Mouse (Mus musculus) left cerebral cortex, adult 18-20 months (tissue): ENCODE measurements at regions not wholly inside any gene's neighbourhood (a gene's known extent, or its start where the extent isn't known, plus 50 kb on each side); places are given as distances from the start of the nearest gene placed in this dataset.

Experiments
- DNase-seq, 2 experiments: peaks; one replicate each; pipeline ENCODE4 v3.0.0; 2021 to 2022; ENCODE audit warnings: low spot score in 2 of 2, mixed read lengths in 1 of 2

DNA sequence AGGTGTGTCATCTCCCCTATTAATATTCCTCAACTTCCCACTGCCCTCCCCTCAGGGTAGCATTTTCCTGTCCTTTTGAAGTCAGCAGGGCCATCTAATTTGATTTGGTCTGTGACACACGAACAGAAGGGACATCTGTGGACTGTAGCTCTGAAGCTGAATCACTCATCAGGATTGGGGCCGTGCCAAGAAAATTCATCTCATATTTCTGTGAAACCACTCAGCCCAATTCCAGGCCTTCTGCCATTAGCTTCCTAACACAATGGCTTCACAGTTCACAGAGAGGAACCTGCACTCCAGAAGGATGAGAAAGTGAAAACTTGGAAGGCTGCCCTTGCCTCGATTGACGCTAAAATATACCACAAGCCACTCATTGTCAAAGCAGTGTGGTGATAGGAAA, 86.1 kb downstream of the Abhd5 start:
- peak; percentile 44 to 45 for DNase-seq

- no peak for DNase-seq
Measured at GRCm38 (mm10) chr9:122446387-122447105, 95.1 kb downstream of the Abhd5 start.

GRCm38 (mm10) chr9:122447568-122447967, 96.2 kb downstream of the Abhd5 start:
- DNase-seq: no peak

- DNase-seq: no peak
Measured at GRCm38 (mm10) chr9:122448342-122448741, 96.9 kb downstream of the Abhd5 start.

- DNase-seq: peak in 1 of 2 experiments; percentile 12
Measured at GRCm38 (mm10) chr9:122450524-122450923, 99.1 kb downstream of the Abhd5 start.

DNA sequence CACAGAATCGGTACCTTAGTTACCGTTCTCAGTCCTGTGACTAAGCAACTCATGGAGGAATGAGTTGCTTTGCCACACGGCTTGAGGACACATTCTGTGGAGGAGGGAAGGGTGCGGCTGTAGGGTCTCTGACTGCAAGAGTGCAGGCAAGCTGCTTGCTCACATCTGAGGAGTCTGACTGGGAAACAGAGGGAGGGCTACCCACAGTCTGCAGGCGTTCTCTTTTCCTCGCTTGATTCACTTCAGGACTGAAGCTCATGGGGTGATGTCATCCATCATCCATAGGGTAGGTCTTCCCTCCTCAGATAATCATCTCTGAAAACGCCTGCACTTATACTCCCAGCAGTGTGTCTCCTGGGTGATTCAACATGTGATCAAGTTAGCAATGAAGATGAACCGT, 103.9 kb downstream of the Abhd5 start:
- peak; percentile 31 to 40 for DNase-seq

DNA sequence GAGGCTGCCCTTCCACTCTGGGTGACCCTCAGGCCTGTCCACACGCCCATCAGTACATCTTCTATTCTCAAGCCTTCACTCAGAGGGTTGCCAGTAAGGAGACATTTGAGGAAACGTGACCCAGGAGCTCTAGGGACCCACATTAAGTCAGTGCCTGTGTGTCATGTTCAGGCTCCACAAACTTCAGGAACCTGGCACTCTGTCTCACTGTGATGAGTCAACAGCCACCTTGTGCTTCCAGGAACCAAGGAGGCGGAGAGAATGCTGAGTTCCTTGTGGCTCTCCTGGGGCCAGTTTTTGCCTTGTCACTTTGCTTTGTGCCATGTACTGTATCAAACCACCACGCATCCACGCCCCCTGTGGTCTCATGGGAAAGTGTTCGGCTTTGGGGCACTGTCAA, 104.4 kb downstream of the Abhd5 start:
- DNase-seq: peak in 1 of 2 experiments; percentile 8

GRCm38 (mm10) chr9:122459491-122459890, 108.1 kb downstream of the Abhd5 start:
- no peak for DNase-seq

GRCm38 (mm10) chr9:122471539-122471938, 120.1 kb downstream of the Abhd5 start:
- DNase-seq: no peak

- peak; percentile 59 to 81 for DNase-seq
Measured at GRCm38 (mm10) chr9:122476356-122476755, 124.9 kb downstream of the Abhd5 start.

- peak in 1 of 2 experiments; percentile 19 for DNase-seq
Measured at GRCm38 (mm10) chr9:122487001-122487400, 135.6 kb downstream of the Abhd5 start.

- no peak for DNase-seq
Measured at GRCm38 (mm10) chr9:122494691-122495090, 143.3 kb downstream of the Abhd5 start.

GRCm38 (mm10) chr9:122496482-122496985, 145.1 kb downstream of the Abhd5 start:
- DNase-seq: no peak

DNA sequence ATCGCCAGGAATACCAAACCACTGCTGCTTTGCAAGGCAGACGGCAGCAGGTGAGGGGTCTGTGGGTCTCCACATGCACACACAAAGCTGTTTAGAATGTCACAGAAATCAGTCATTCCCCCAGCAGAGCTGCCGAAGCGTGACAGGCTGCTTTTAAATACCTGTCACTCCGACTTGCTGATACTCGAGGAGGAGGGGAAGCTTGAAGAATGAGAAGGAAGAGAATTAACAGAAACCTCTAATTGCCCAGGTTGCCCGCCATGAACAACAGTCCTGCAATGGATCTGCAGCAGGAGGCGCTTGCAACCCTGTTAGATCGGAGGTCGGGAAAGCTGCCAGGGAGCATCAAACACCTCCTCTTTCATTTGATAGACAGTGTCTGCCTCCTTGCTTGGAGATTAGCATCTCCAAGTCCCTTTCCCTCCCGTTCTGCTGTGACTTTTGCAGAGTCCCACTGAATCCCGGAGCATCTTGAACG, 150.5 kb downstream of the Abhd5 start:
- no peak for DNase-seq

DNA sequence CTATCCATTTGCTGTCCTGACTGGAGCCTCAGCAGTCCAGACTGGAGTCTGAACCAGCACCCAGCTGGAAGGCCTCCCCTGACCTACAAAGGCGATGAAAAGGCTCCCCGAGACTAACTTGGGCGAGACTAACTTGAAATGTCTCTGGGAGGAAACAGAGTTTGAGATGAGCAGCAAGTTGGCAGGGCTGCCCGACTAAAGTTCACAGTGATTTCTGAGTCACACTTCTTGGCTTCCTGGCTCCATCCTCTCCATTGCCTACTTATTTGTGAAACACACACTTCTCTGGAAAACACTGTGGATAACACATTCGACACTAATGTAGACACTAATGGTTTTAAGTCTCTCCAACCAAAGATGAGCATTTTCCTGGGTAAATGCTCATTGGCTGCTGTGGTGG, 170.2 kb downstream of the Abhd5 start:
- no peak for DNase-seq

DNA sequence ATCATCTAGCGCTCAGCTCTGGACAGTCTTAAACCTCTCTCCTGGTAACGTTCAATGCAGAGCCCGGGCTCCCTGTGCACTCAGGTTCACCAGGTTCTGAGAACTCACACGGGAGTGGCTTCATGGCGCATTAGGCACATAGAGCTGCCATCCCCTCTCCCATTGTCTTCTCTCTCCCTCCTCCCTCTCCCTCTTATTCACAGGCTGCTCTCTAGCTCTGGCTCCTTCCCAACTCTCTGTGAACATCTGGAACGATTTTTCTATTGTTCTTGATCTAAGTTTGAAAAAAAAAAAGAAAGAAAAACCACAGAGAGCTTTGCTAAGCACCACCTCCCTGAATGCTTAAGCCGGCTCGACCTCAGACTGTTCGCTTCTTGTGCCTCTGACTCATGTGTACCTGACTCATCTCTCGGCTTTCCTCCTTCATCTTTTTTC, 174.2 kb downstream of the Abhd5 start:
- no peak for DNase-seq

GRCm38 (mm10) chr9:122528267-122528666, 176.9 kb downstream of the Abhd5 start:
- no peak for DNase-seq

GRCm38 (mm10) chr9:122529721-122530120, 178.3 kb downstream of the Abhd5 start:
- no peak for DNase-seq

DNA sequence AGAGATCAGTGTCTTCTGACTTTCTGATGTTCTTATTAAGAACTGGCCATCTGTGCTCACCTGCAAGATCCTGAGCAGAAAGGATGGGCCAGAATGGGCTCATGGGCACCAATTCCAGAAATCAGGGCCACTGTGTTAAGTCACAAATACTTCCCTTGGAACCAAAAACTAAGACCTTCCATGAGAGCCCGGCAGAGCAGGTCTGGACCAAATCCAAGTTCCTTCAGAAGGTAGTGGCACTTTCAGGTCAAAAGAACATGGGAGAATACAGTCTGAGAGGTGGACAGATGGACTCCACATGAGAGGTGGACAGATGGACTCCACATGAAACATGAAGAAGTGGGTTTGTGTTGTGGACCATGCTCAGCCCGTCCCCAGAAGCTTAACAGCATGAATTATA, 180.4 kb downstream of the Abhd5 start:
- DNase-seq: no peak

DNA sequence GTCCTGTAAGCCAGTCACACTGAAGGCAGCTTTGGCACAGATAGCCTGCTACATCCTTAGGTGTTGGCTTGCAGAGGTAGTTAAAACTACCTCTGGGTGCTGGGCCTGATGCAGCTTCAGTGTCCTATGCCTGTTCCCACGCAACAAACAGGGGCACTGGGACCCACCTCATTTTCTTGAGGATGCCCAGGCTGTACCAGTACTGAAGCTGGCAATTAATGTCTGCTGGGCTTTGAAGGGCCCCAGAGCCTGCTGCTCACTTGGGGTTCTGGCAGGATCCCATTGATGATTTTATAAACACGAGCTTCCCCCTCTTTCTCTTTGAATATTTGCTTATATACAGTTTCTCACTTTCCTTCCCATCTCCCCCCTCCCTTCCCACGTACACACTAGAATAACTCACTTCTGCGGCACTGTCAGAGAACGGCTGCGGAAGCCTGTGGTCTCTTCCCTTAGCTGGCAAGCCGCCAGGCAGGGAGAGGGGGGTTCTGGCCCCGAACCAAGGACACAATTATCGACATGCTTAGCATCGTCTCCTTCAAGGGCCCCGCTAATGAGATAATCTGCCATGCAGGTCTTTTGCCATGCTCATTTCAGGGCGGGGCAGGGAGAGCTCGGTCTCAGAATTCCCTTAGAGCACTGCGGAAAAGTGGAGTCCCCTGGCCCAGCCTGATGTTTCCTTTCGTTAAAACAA, 182.9 kb downstream of the Abhd5 start:
- DNase-seq: peak; percentile 22 to 40

- peak; percentile 20 to 22 for DNase-seq
Measured at GRCm38 (mm10) chr9:122534965-122535364, 183.6 kb downstream of the Abhd5 start.

DNA sequence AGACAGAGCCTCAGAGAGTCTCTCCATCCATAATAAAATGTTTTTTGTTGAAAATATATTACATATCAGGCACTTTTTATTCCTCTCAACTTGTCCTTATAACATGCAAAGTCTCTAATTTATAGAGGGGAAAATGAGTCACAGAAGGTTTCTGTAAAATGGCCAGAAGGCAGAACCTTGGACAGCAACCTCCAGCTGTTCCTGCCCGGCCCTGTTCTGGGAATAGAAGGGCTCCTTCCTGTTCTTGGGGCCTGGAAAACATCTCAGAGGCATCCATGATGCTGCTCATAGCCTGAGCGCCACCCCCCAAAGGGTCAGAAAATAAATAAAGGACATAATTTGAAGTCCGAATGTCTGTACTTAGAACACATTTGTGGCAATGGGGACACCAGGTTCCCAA, 188.7 kb downstream of the Abhd5 start:
- no peak for DNase-seq
